Mouse (Mus musculus) frontal cortex, postnatal 14 days (tissue): ENCODE data around the gene Rabl6.
"Not testable (repeated sequence)": the region's sequence is repeated elsewhere in the genome, so short reads cannot be mapped to it uniquely, and the experiment has no call there.

Experiments
- DNase-seq, 2 experiments: peaks; one replicate each; pipeline ENCODE4 v3.0.0; 2022; ENCODE audit warnings: low spot score in 2 of 2

The Rabl6 gene

GRCm38 (mm10) chr2:25576028-25576850 lies 32.1 kb downstream of the Rabl6 start:
- no peak for DNase-seq

- no peak for DNase-seq
These were observed 32.8 kb downstream of the Rabl6 start for GRCm38 (mm10) chr2:25575432-25576027.

DNA sequence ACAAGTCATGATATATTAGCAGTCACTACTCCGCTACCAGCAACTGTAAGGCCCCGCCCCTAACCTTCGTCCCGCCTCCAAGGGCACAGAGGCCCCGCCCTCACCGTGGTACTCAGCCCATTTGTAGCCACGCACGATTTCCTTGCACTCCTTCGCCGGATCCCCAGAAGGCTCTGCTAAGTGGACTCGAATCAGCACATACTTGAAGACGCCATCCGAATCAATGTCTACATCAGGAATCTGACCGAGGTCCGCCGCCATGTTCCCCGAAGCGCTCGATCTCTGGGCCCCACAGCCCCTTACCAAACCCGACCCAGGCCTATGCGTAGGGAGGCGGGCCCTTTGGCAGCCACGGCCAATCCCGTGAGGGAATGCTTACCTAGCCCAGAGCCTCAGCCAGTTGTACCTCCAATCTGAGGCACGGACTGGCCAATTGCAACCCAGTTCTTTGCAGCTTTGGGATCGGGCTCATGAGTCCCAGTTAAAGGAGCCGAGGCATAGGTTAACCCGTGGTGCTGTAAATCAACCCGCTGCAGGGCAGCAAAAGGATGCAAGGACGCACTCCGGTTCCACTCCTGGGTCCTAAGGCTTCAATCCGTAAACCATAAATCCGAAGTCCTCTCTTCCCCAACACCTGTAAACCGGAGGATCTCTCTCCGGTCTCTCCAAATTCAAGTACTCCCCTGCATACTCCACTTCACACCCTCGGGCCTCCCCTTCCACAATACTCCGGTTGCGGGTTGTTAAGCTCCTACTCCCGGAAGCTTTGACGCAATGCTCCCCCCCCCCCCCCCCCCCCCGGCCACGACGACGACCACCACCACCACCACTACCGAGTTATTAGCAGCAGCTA lies 33.5 kb downstream of the Rabl6 start, which contains the start of the genes Mamdc4 and Phpt1:
Gene Mamdc4, minus strand, starts transcription at position 267 of the 853 bp plus-strand sequence.
Gene Phpt1, minus strand, starts transcription at position 646 of the 853 bp plus-strand sequence.
- DNase-seq, result peak; percentile 95 to 97

GRCm38 (mm10) chr2:25574136-25574535 lies 34.2 kb downstream of the Rabl6 start:
- peak in 1 of 2 experiments; percentile 44 for DNase-seq

DNA sequence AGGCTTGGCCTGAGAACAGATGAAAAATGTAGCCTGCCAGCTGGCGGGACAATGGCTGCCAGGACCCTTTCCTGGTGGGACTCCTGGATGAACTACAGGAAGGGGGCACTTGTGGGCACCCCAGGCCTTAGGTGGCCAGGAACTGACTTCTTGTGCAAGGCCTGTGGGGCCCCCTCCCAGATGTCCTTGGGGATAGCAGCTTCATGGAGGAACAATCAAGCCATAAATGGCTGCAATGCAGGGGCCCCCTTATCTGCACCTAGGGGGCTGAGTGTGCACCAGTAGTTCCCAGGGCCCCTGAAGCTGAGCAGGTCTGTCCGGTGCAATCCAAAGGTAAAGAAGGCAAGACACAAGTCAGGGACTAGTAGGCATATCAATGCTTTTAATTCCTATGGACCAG lies 35.3 kb downstream of the Rabl6 start:
- no peak for DNase-seq

DNA sequence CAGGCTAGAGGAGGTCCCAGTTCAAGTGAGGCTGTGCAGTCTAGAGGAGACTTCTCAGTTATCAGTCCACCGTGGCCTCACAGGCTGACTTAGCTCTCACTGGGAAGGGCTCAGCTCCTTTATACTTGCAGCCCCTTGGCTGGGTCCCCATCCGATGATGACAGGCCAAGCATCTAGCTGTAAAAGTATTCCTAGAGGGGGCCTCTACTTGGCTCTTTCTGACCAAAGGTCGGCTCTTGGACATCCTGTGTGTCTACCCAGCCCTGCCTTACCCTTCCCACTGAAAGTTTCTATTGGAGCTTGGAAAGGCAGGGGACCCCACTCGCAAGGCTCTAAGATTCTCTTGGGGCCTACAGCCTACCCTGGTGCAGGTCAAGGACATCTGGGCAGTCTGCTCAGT lies 37.1 kb downstream of the Rabl6 start:
- no peak for DNase-seq

GRCm38 (mm10) chr2:25569323-25569722 lies 39.0 kb downstream of the Rabl6 start:
- no peak for DNase-seq

DNA sequence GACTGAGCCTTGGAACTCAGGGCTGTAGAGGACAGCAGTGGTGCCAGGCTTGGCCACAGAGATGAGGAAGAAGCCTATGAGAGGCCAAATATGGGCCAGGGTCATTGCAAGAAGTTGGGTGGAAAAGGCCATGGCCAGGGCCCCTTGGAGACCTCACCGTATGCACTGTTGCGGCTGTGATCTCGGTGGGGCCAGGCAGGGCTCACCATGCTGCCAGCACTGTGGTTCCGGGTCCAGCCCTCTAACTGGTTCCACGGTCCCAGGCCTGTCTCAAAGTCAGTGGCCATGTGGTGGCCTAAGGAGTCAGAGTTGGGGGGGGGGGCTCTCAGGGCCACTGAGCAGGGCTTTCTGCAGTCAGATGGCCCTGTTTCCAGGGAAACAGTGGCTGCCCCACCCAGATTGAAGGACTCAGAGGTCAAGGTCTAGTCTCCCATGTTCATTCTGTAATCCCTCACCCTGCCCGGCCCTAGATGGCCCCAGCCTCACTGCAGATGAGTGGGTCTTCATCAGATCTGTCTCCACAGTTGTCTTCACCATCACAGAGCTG lies 39.8 kb downstream of the Rabl6 start:
- DNase-seq, result no peak

GRCm38 (mm10) chr2:25566558-25566957 lies 41.8 kb downstream of the Rabl6 start:
- no peak for DNase-seq

DNA sequence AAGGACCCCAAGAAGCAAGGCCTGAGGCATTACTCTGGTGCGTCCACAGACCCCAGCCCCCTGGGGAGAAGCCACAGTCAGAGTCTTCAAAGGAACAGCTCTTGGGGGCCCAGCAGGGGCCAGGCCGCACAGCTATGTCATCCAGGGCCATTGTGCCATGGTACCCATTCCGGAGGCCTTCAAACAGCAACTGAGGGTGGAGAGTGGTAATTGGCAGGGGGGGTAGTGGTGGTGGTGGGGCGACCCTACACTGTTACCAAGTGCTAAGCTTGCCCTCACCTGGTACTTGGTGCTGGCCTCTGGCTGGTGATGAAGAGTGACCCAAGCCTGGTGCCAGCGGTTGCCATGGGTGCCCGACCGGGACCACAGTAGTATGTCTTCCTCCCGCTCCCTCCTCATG lies 42.6 kb downstream of the Rabl6 start:
- no peak for DNase-seq

GRCm38 (mm10) chr2:25561946-25562345 lies 46.4 kb downstream of the Rabl6 start:
- DNase-seq, result no peak

DNA sequence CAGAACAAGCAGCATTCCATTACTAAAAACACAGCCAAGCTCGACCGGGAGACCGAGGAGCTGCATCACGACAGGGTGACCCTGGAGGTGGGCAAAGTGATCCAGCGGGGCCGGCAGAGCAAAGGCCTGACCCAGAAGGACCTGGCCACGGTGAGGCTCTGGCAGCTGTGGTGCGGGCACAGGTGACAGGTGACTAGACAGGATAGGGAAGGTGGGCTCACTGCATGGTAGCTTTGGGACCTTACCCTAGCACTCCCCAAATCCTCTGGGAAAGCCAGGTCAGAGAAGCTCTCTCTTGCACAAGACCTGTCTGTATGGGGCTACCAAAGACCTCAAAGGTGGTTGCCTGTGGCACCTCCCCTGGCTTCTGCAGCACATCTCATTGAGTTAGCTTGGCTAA lies 47.8 kb downstream of the Rabl6 start:
- DNase-seq, result no peak

DNA sequence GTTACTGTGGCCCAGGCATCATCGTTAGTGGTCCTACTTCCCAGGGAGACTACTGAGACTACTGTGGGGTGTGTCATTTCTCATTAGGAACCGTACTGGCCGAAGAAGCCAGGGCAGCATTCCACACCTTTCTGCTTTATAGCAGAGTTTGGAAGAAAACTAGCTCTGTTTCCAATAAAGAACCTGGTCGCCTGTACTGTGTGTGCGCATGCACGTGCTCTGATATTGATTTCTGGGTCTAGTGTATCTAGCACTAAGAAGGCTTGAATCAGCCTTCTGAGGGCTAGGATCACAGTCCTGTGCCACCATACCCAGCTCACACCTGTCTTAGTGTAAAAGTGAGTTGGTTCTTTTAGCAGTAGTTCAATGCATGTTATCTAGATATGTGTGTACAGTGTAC lies 49.5 kb downstream of the Rabl6 start:
- DNase-seq, result no peak

GRCm38 (mm10) chr2:25557964-25558360 lies 50.4 kb downstream of the Rabl6 start:
- no peak for DNase-seq

- DNase-seq, result peak; percentile 88 to 92
These were observed 50.9 kb downstream of the Rabl6 start, which contains the start of gene Edf1 for GRCm38 (mm10) chr2:25557221-25557963. Edf1 (plus strand) TSS chr2:25557847.

DNA sequence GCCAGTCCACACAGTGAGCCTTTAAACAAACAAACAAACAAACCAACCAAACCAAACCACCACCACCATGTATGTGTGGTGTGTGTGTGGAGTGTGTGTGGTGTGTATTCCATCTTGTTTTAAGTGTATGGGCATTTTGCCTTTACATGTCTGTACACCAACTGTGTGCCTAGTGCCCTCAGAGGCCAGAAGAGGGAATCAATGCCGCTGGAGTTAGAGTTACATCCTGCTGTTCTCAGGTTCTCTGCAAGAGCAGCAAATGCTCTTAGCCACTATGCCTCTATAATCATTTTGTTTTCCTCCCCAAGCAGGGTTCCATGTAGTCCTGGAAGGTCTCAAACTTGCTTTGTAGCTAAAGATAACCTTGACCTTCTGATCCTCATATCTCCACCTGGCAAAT lies 52.0 kb downstream of the Rabl6 start:
- DNase-seq, result no peak

GRCm38 (mm10) chr2:25555479-25555878 lies 52.8 kb downstream of the Rabl6 start:
- not testable (repeated sequence) for DNase-seq

DNA sequence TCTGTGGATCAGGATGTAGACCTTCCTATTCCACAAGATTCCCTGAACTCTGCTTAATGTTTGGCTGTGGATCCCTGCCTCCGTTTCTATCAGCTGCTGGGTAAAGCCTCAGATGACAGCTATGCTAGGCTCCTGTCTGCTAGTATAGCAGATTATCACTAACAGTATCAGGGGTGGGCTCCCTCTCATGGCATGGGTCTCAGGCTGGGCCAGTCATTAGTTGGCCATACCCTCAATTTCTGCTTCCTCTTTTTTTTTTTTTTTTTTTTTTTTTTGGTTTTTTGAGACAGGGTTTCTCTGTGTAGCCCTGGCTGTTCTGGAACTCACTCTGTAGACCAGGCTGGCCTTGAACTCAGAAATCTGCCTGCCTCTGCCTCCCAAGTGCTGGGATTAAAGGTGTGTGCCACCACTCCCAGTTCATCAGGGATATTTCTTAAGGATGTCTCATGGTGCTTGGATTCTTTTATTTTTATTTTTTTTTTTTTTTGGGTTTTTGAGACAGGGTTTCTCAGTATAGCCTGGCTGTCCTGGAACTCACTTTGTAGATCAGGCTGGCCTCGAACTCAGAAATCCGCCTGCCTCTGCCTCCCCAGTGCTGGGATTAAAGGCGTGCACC lies 55.0 kb downstream of the Rabl6 start:
- DNase-seq, result not testable (repeated sequence)

DNA sequence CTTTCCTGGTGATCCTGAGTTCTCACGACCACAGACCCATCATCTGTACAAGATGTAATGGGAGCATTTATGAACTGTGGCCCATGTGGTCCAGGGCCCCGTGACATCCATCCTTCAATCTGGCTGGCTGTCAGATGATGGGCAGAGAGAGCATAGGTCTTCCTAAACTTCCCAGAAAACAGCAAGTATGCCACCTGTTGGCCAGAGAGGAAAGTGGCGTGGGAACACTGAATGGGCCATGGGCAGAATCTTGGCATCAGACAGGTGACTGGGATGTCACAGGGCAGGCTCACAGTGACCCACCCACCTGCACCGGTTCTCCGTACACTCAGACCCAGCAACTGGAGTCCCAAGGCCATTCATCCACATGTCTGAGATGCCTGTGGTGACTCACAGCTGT lies 57.1 kb downstream of the Rabl6 start:
- DNase-seq, result no peak
